17 mouse cellular contexts compared by ENCODE assay signal in genomic region chr12:77663665-77664374, GRCm38 (mm10).
"Had no signal": no experiment of that assay in that cellular context is flagged by ENCODE, and none has a peak within 500 bp of the region (broad histone marks: within the 10 kb centered on the region; RNA-seq: fewer than 3 reads in every experiment).

No protein-coding gene starts in this region.

- H3K27me3 ChIP-seq: limb, embryonic 15.5 days; neural tube, embryonic 12.5 days; neural tube, embryonic 15.5 days had no signal

- H3K27ac ChIP-seq: limb, embryonic 12.5 days; limb, embryonic 15.5 days; liver, embryonic 14.5 days; macrophage; midbrain, embryonic 12.5 days; midbrain, embryonic 15.5 days; neural tube, embryonic 12.5 days; neural tube, embryonic 15.5 days had no signal

- ATAC-seq: liver, postnatal 0 days; lung, postnatal 0 days; midbrain, embryonic 15.5 days had no signal

- DNase-seq: kidney, postnatal 14 days; kidney, postnatal 4 days; left cerebral cortex, postnatal 4 days; liver, postnatal 0 days; right cerebral cortex, postnatal 4 days; thymus, postnatal 25 days had no signal

- H3K4me2 ChIP-seq: limb, embryonic 12.5 days; limb, embryonic 15.5 days; liver, embryonic 11.5 days; lung, embryonic 14.5 days; midbrain, embryonic 12.5 days; midbrain, embryonic 15.5 days; neural tube, embryonic 12.5 days; neural tube, embryonic 15.5 days had no signal

- H3K4me1 ChIP-seq: limb, embryonic 15.5 days; neural tube, embryonic 12.5 days had no signal

- H3K36me3 ChIP-seq: limb, embryonic 12.5 days; limb, embryonic 15.5 days; midbrain, embryonic 12.5 days; midbrain, embryonic 15.5 days; neural tube, embryonic 12.5 days; neural tube, embryonic 15.5 days had no signal

- H3K4me3 ChIP-seq: limb, embryonic 12.5 days; limb, embryonic 15.5 days; midbrain, embryonic 12.5 days; midbrain, embryonic 15.5 days; neural tube, embryonic 12.5 days; neural tube, embryonic 15.5 days had no signal

- H3K9me3 ChIP-seq: limb, embryonic 12.5 days; limb, embryonic 15.5 days; midbrain, embryonic 12.5 days; midbrain, embryonic 15.5 days; neural tube, embryonic 12.5 days; neural tube, embryonic 15.5 days had no signal

- H3K9ac ChIP-seq: limb, embryonic 12.5 days; limb, embryonic 15.5 days; liver, embryonic 14.5 days; liver, postnatal 0 days; lung, embryonic 14.5 days; midbrain, embryonic 12.5 days; midbrain, embryonic 15.5 days; neural tube, embryonic 12.5 days; neural tube, embryonic 15.5 days had no signal
